Mouse (Mus musculus): ENCODE data around the gene Kdm4d.

- TF ChIP-seq CTCF (IDR thresholded peaks at IDR 0.05; ENCODE audit: extremely low read depth, insufficient read length, insufficient replicate concordance, low read depth, low read length) = no peak
- peak; percentile 50 for TF ChIP-seq POLR2A (IDR thresholded peaks at IDR 0.05; ENCODE audit: low read depth, low read length)
Observed at GRCm38 (mm10) chr9:14500023-14500915, at the start of gene Kdm4d, which contains the start of gene Cwc15.

Measured in small intestine, adult 2 months (tissue).